ENCODE assay signal across 8 mouse cellular contexts in the genomic region with DNA sequence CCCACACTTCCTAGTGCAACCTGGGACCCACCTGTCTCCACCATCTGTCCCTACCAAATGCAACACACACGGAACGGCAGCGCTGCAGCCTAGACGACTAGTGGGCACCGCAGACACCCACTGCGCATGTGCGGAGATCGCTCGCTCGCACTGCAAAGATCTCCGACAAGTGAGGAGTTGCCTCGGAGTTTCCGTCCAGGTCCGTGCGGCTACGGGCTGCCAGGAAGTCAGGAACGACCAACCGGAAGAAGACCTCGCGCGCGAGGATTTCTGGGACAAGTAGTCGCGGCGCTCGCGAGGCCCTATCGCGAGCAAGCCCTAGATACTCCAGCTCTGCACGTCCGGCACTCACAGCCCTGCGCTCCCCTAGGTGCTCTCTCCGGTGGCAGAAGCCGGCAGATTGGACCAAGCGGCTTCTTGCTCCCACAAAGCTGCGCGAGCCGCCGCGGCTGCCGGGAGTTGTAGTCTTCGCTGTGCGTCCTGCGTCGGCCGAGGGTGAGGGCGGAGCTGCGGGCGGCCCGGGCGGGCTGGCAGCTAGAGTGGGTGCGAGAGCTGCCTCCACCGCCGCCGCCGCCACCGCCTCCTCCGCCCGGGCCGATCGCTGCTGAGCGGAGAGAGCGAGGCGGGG. TPM values are rescaled to one million over a fixed set of nuclear protein-coding genes. Genes with fewer than 3 reads are reported as not detected.
DNase-seq lines count a peak whose midpoint lies in the region; ATAC-seq and TF ChIP-seq lines count a peak whose summit lies in the region.

TSS of gene Fbxw11 (plus strand) at position 476 of the 628 bp plus-strand sequence.

- under 1% methylated on average over 58 of the region's 64 CpGs for WGBS in kidney, embryonic 14.5 days
- WGBS in limb, embryonic 15.5 days: under 1% methylated on average over 64 of the region's 64 CpGs

- H3K4me1 ChIP-seq in bone marrow macrophage, adult 2 months (ENCODE audit: control insufficient read depth, insufficient read depth, low read length): peaks cover 21% of the 10 kb centered on the region
- H3K4me1 ChIP-seq in embryonic fibroblast, embryonic 13.5 days (ENCODE audit: control insufficient read depth, insufficient read depth, low read length): peaks cover 9% of the 10 kb centered on the region
- H3K4me1 ChIP-seq in kidney, embryonic 14.5 days (ENCODE audit: control insufficient read depth, insufficient read depth, low read length): peaks cover 9% of the 10 kb centered on the region
- peaks cover 30% of the 10 kb centered on the region for H3K4me1 ChIP-seq in limb, embryonic 15.5 days

- H3K36me3 ChIP-seq in kidney, embryonic 14.5 days (ENCODE audit: control insufficient read depth, insufficient read depth, low read length): no peaks in the 10 kb centered on the region
- no peaks in the 10 kb centered on the region for H3K36me3 ChIP-seq in limb, embryonic 15.5 days

- TF ChIP-seq POLR2A in bone marrow macrophage, adult 2 months (IDR thresholded peaks at IDR 0.05; ENCODE audit: borderline replicate concordance, low read depth, low read length): no peak
- peak; percentile 99 for TF ChIP-seq POLR2A in embryonic fibroblast, embryonic 13.5 days (IDR thresholded peaks at IDR 0.05; ENCODE audit: low read depth, low read length)

- peak; percentile 98 for DNase-seq in A20 (ENCODE audit: low read depth, low spot score)
- peak; percentile 93 to 94 for DNase-seq in heart, adult 9 months (ENCODE audit: low spot score in 2 of 2)
- peak; percentile 85 to 92 for DNase-seq in monocyte, adult 2 months (ENCODE audit: low read depth in 1 of 2, low spot score in 2 of 2)
- DNase-seq in spleen, postnatal 36 days (ENCODE audit: low spot score in 2 of 2): peak; percentile 97

- peak within 1 kb of the TSS; percentile 94 for H3K9ac ChIP-seq in kidney, embryonic 14.5 days (ENCODE audit: low read depth, low read length)
- H3K9ac ChIP-seq in limb, embryonic 15.5 days: peak within 1 kb of the TSS; percentile 98

- H3K4me3 ChIP-seq in bone marrow macrophage, adult 2 months (ENCODE audit: insufficient read depth, low read length): peak within 1 kb of the TSS; percentile 85
- H3K4me3 ChIP-seq in embryonic fibroblast, embryonic 13.5 days (ENCODE audit: insufficient read depth, low read length): peak within 1 kb of the TSS; percentile 63
- H3K4me3 ChIP-seq in kidney, embryonic 14.5 days (ENCODE audit: low read length): peak within 1 kb of the TSS; percentile 82
- peak within 1 kb of the TSS; percentile 94 for H3K4me3 ChIP-seq in limb, embryonic 15.5 days

- no peak for TF ChIP-seq CTCF in bone marrow macrophage, adult 2 months (IDR thresholded peaks at IDR 0.05; ENCODE audit: low read depth, low read length)
- TF ChIP-seq CTCF in embryonic fibroblast, embryonic 13.5 days (IDR thresholded peaks at IDR 0.05; ENCODE audit: borderline replicate concordance, insufficient read depth, low read length): no peak

- peak within 1 kb of the TSS; percentile 96 for H3K27ac ChIP-seq in bone marrow macrophage, adult 2 months (ENCODE audit: insufficient read depth, low read depth, low read length)
- peak within 1 kb of the TSS; percentile 93 for H3K27ac ChIP-seq in embryonic fibroblast, embryonic 13.5 days (ENCODE audit: insufficient read depth, low read length)
- H3K27ac ChIP-seq in kidney, embryonic 14.5 days (ENCODE audit: low read depth, low read length): peak within 1 kb of the TSS; percentile 98
- H3K27ac ChIP-seq in limb, embryonic 15.5 days: peak within 1 kb of the TSS; percentile 99

- ATAC-seq in kidney, embryonic 14.5 days (ENCODE audit: low FRiP score, low TSS enrichment): peak; percentile 95
- peak; percentile 94 for ATAC-seq in limb, embryonic 15.5 days (ENCODE audit: insufficient number of reproducible peaks, low FRiP score, low TSS enrichment, low read depth)

- H3K9me3 ChIP-seq in kidney, embryonic 14.5 days (ENCODE audit: control insufficient read depth, low read length): no peaks in the 10 kb centered on the region
- no peaks in the 10 kb centered on the region for H3K9me3 ChIP-seq in limb, embryonic 15.5 days

- H3K4me2 ChIP-seq in kidney, embryonic 14.5 days (replicated peaks; ENCODE audit: low read depth, low read length): peak within 1 kb of the TSS; percentile 56
- H3K4me2 ChIP-seq in limb, embryonic 15.5 days: peak within 1 kb of the TSS; percentile 73

- H3K27me3 ChIP-seq in kidney, embryonic 14.5 days (ENCODE audit: control insufficient read depth, insufficient read depth, low read length): no peaks in the 10 kb centered on the region
- H3K27me3 ChIP-seq in limb, embryonic 15.5 days: no peaks in the 10 kb centered on the region

RNA-seq across cellular contexts. Expression of gene Fbxw11, which starts in this region (rescaled TPM):
- polyA plus RNA-seq in bone marrow macrophage, adult 2 months (2012; ENCODE audit: insufficient read depth, insufficient read length, missing spikeins): 44.3 and 47.9 TPM in 2 replicates
- 72.6 and 77.9 TPM in 2 replicates for polyA plus RNA-seq in embryonic fibroblast, embryonic 13.5 days (2011; ENCODE audit: insufficient read length, low read depth, missing spikeins)
- polyA plus RNA-seq in kidney, embryonic 14.5 days (2014; fragmentation: Nextera tagmentation; extraction: Ambion mirVana): 40.2 and 85.6 TPM in 2 replicates
- polyA plus RNA-seq in limb, embryonic 15.5 days (2015; fragmentation: Nextera tagmentation; extraction: Ambion mirVana): 65.6 and 76.9 TPM in 2 replicates

Comparison
In these comparisons a context has a peak if more than half of its experiments do, and no peak if none do; other contexts are left out.
1. Peak in every context shown above with its lines: DNase-seq, ATAC-seq, H3K4me3 ChIP-seq and H3K27ac ChIP-seq.